48 mouse cellular contexts compared by ENCODE assay signal in the genomic region with DNA sequence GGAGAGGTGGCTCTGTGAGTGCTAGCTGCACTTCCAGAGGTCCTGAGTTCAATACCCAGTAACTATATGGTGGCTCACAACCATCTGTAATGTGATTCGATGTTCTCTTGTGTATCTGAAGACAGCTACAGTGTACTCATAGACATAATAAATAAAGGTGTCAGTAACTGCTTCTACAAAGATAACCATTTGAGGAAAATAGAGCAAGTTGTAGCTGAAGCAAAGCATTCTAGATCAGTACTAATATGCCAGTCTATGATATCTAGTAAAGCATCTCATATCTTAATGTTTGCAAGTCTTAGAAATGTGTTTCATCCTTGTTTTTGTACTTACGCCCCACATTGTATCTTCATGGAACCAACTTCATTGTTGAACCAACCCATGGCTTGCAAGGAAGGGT. TPM values are rescaled to one million over a fixed set of nuclear protein-coding genes. Genes with fewer than 3 reads are reported as not detected.
"Had no signal": no experiment of that assay in that cellular context is flagged by ENCODE, and none has a peak within 500 bp of the region (broad histone marks: within the 10 kb centered on the region; RNA-seq: fewer than 3 reads in every experiment).

No protein-coding gene starts in this region.

- DNase-seq: heart, postnatal 10 days; heart, postnatal 14 days; heart, postnatal 36 days; heart, postnatal 4 days; kidney, adult 11 months; kidney, adult 18-20 months; kidney, adult 2 months; kidney, adult 8-10 months; kidney, adult 9 months; kidney, postnatal 10 days; kidney, postnatal 14 days; kidney, postnatal 25 days; kidney, postnatal 36 days; kidney, postnatal 4 days; layer of hippocampus, adult 9-11 months; layer of hippocampus, postnatal 36 days had no signal

- H3K36me3 ChIP-seq: hindbrain, embryonic 12.5 days; hindbrain, embryonic 13.5 days; hindbrain, embryonic 15.5 days; intestine, embryonic 15.5 days had no signal

- H3K4me3 ChIP-seq: heart, embryonic 12.5 days; heart, embryonic 13.5 days; heart, embryonic 15.5 days; hindbrain, embryonic 10.5 days; hindbrain, embryonic 12.5 days; hindbrain, embryonic 13.5 days; hindbrain, embryonic 15.5 days; intestine, embryonic 15.5 days; kidney, embryonic 15.5 days; layer of hippocampus, adult 2 months; left cerebral cortex, adult 2 months had no signal

- H3K9ac ChIP-seq: heart, embryonic 12.5 days; heart, embryonic 13.5 days; heart, embryonic 15.5 days; hindbrain, embryonic 12.5 days; hindbrain, embryonic 13.5 days; hindbrain, embryonic 14.5 days; hindbrain, embryonic 15.5 days; intestine, embryonic 15.5 days; kidney, embryonic 15.5 days had no signal

- H3K27me3 ChIP-seq: heart, embryonic 12.5 days; heart, embryonic 13.5 days; heart, embryonic 15.5 days; hindbrain, embryonic 12.5 days; hindbrain, embryonic 13.5 days; hindbrain, embryonic 15.5 days; intestine, embryonic 15.5 days; kidney, embryonic 15.5 days had no signal

- H3K4me2 ChIP-seq: heart, embryonic 12.5 days; heart, embryonic 13.5 days; heart, embryonic 15.5 days; hindbrain, embryonic 12.5 days; hindbrain, embryonic 13.5 days; hindbrain, embryonic 14.5 days; hindbrain, embryonic 15.5 days; intestine, embryonic 15.5 days; kidney, embryonic 15.5 days had no signal

- ATAC-seq: hindbrain, embryonic 16.5 days; hindbrain, postnatal 0 days; inflammation-experienced regulatory T-cells, adult 6 months; intestine, embryonic 15.5 days; intestine, embryonic 16.5 days; intestine, postnatal 0 days had no signal

- H3K27ac ChIP-seq: heart, embryonic 13.5 days; heart, embryonic 15.5 days; hindbrain, embryonic 10.5 days; hindbrain, embryonic 12.5 days; hindbrain, embryonic 13.5 days; hindbrain, embryonic 14.5 days; hindbrain, embryonic 15.5 days; hindbrain, postnatal 0 days; intestine, embryonic 15.5 days; kidney, embryonic 15.5 days; kidney, postnatal 0 days; layer of hippocampus, adult 2 months; left cerebral cortex, adult 2 months had no signal

- H3K9me3 ChIP-seq: heart, embryonic 12.5 days; heart, embryonic 13.5 days; heart, embryonic 15.5 days; hindbrain, embryonic 10.5 days; hindbrain, embryonic 12.5 days; hindbrain, embryonic 13.5 days; hindbrain, embryonic 15.5 days; intestine, embryonic 15.5 days; kidney, embryonic 15.5 days had no signal

- H3K4me1 ChIP-seq: heart, embryonic 12.5 days; heart, embryonic 15.5 days; hindbrain, embryonic 10.5 days; hindbrain, embryonic 12.5 days; hindbrain, embryonic 13.5 days; hindbrain, embryonic 15.5 days; intestine, embryonic 15.5 days; kidney, embryonic 15.5 days had no signal

RNA-seq across cellular contexts. Expression of a gene that starts 6.0 kb away (rescaled TPM):
- total RNA-seq: heart, postnatal 10 days; heart, postnatal 14 days; heart, postnatal 25 days; heart, postnatal 36 days; heart, postnatal 4 days; hematopoietic stem cell, adult 5-6 weeks; hindbrain, postnatal 0 days; layer of hippocampus, adult 18-20 months; layer of hippocampus, adult 2 months; layer of hippocampus, adult 8-10 months; layer of hippocampus, postnatal 14 days; layer of hippocampus, postnatal 25 days; layer of hippocampus, postnatal 36 days; left cerebral cortex, adult 18-20 months; left cerebral cortex, adult 2 months; left cerebral cortex, adult 8-10 months had no signal
- polyA plus RNA-seq: heart, embryonic 12.5 days; heart, embryonic 14.5 days; heart, embryonic 15.5 days; heart, embryonic 16.5 days; heart, postnatal 0 days; intestine, embryonic 15.5 days; intestine, embryonic 16.5 days; intestine, postnatal 0 days; kidney, adult 2 months; kidney, embryonic 14.5 days; kidney, embryonic 15.5 days; kidney, embryonic 16.5 days; kidney, postnatal 0 days; large intestine, adult 2 months had no signal
